Mouse (Mus musculus): ENCODE measurements at regions not wholly inside any gene's neighbourhood (a gene's known extent, or its start where the extent isn't known, plus 50 kb on each side); places are given as distances from the start of the nearest gene placed in this dataset.

- Histone ChIP-seq H3K4me3 (ENCODE audit: low read depth, low read length) (no peak overlapping the region), H3K4me2 (ENCODE audit: low read length) (no peak overlapping the region), H3K9me3 (replicated peaks; ENCODE audit: control insufficient read depth, low read length, poor library complexity, severe bottlenecking) (no peaks in the 10 kb centered on the region), H3K4me1 (ENCODE audit: control insufficient read depth, insufficient read depth, low read length) (peaks cover 15% of the 10 kb centered on the region), H3K27ac (ENCODE audit: low read length) (no peak overlapping the region), H3K9ac (ENCODE audit: low read depth, low read length) (no peak overlapping the region), H3K36me3 (ENCODE audit: control insufficient read depth, insufficient read depth, low read length) (no peaks in the 10 kb centered on the region), H3K27me3 (ENCODE audit: control insufficient read depth, insufficient read depth, low read depth, low read length) (no peaks in the 10 kb centered on the region)
- ATAC-seq = no peak
- WGBS = 78% methylated on average over 9 of the region's 9 CpGs
Observed at GRCm38 (mm10) chr9:101401416-101401815, 149.8 kb upstream of the Ppp2r3a start.

GRCm38 (mm10) chr9:101398858-101399257 lies 147.3 kb upstream of the Ppp2r3a start:
- H3K4me1 ChIP-seq (ENCODE audit: control insufficient read depth, insufficient read depth, low read length) = no peaks in the 10 kb centered on the region; the same call in 1 of the 2 replicates
- no peaks in the 10 kb centered on the region for H3K27me3 ChIP-seq (ENCODE audit: control insufficient read depth, insufficient read depth, low read depth, low read length)
- no peaks in the 10 kb centered on the region for H3K9me3 ChIP-seq (replicated peaks; ENCODE audit: control insufficient read depth, low read length, poor library complexity, severe bottlenecking)
- no peak overlapping the region for H3K4me3 ChIP-seq (ENCODE audit: low read depth, low read length)
- H3K36me3 ChIP-seq (ENCODE audit: control insufficient read depth, insufficient read depth, low read length) = no peaks in the 10 kb centered on the region
- no peak overlapping the region for H3K4me2 ChIP-seq (ENCODE audit: low read length)
- 78% methylated on average over 3 of the region's 3 CpGs for WGBS
- no peak overlapping the region for H3K9ac ChIP-seq (ENCODE audit: low read depth, low read length)
- no peak overlapping the region for H3K27ac ChIP-seq (ENCODE audit: low read length)
- no peak for ATAC-seq

GRCm38 (mm10) chr9:101369380-101369779 lies 117.8 kb upstream of the Ppp2r3a start:
- no peak overlapping the region for H3K4me2 ChIP-seq (ENCODE audit: low read length)
- no peaks in the 10 kb centered on the region for H3K27me3 ChIP-seq (ENCODE audit: control insufficient read depth, insufficient read depth, low read depth, low read length)
- H3K36me3 ChIP-seq (ENCODE audit: control insufficient read depth, insufficient read depth, low read length) = no peaks in the 10 kb centered on the region
- no peak overlapping the region for H3K27ac ChIP-seq (ENCODE audit: low read length)
- 95% methylated on average over 2 of the region's 2 CpGs for WGBS
- H3K9ac ChIP-seq (ENCODE audit: low read depth, low read length) = no peak overlapping the region
- H3K4me1 ChIP-seq (ENCODE audit: control insufficient read depth, insufficient read depth, low read length) = peaks cover 2% of the 10 kb centered on the region; the same call in 1 of the 2 replicates
- no peak for ATAC-seq
- no peaks in the 10 kb centered on the region for H3K9me3 ChIP-seq (replicated peaks; ENCODE audit: control insufficient read depth, low read length, poor library complexity, severe bottlenecking)
- no peak overlapping the region for H3K4me3 ChIP-seq (ENCODE audit: low read depth, low read length)

- no peak for ATAC-seq
- H3K27me3 ChIP-seq (ENCODE audit: control insufficient read depth, insufficient read depth, low read depth, low read length) = no peaks in the 10 kb centered on the region
- no peak overlapping the region for H3K27ac ChIP-seq (ENCODE audit: low read length)
- 71% methylated on average over 6 of the region's 6 CpGs for WGBS
- H3K4me2 ChIP-seq (ENCODE audit: low read length) = no peak overlapping the region
- no peak overlapping the region for H3K9ac ChIP-seq (ENCODE audit: low read depth, low read length)
- H3K9me3 ChIP-seq (replicated peaks; ENCODE audit: control insufficient read depth, low read length, poor library complexity, severe bottlenecking) = no peaks in the 10 kb centered on the region
- H3K4me3 ChIP-seq (ENCODE audit: low read depth, low read length) = no peak overlapping the region
- H3K36me3 ChIP-seq (ENCODE audit: control insufficient read depth, insufficient read depth, low read length) = no peaks in the 10 kb centered on the region
- H3K4me1 ChIP-seq (ENCODE audit: control insufficient read depth, insufficient read depth, low read length) = no peaks in the 10 kb centered on the region
Observed at GRCm38 (mm10) chr9:101356607-101357006, 105.0 kb upstream of the Ppp2r3a start.

GRCm38 (mm10) chr9:101348771-101349170 lies 97.2 kb upstream of the Ppp2r3a start:
- no peak overlapping the region for H3K27ac ChIP-seq (ENCODE audit: low read length)
- no peaks in the 10 kb centered on the region for H3K36me3 ChIP-seq (ENCODE audit: control insufficient read depth, insufficient read depth, low read length)
- no peaks in the 10 kb centered on the region; the same call in 1 of the 2 replicates for H3K27me3 ChIP-seq (ENCODE audit: control insufficient read depth, insufficient read depth, low read depth, low read length)
- no peak for ATAC-seq
- no peak overlapping the region for H3K9ac ChIP-seq (ENCODE audit: low read depth, low read length)
- H3K4me1 ChIP-seq (ENCODE audit: control insufficient read depth, insufficient read depth, low read length) = no peaks in the 10 kb centered on the region
- WGBS = 97% methylated on average over 4 of the region's 4 CpGs
- no peak overlapping the region for H3K4me2 ChIP-seq (ENCODE audit: low read length)
- no peak overlapping the region for H3K4me3 ChIP-seq (ENCODE audit: low read depth, low read length)
- H3K9me3 ChIP-seq (replicated peaks; ENCODE audit: control insufficient read depth, low read length, poor library complexity, severe bottlenecking) = no peaks in the 10 kb centered on the region

GRCm38 (mm10) chr9:101342887-101343286 lies 91.3 kb upstream of the Ppp2r3a start:
- no peaks in the 10 kb centered on the region for H3K36me3 ChIP-seq (ENCODE audit: control insufficient read depth, insufficient read depth, low read length)
- H3K27me3 ChIP-seq (ENCODE audit: control insufficient read depth, insufficient read depth, low read depth, low read length) = no peaks in the 10 kb centered on the region; the same call in 1 of the 2 replicates
- no peak overlapping the region for H3K4me3 ChIP-seq (ENCODE audit: low read depth, low read length)
- H3K4me2 ChIP-seq (ENCODE audit: low read length) = no peak overlapping the region
- H3K27ac ChIP-seq (ENCODE audit: low read length) = no peak overlapping the region
- no peaks in the 10 kb centered on the region for H3K4me1 ChIP-seq (ENCODE audit: control insufficient read depth, insufficient read depth, low read length)
- H3K9me3 ChIP-seq (replicated peaks; ENCODE audit: control insufficient read depth, low read length, poor library complexity, severe bottlenecking) = no peaks in the 10 kb centered on the region
- no peak overlapping the region for H3K9ac ChIP-seq (ENCODE audit: low read depth, low read length)
- 85% methylated on average over 5 of the region's 5 CpGs for WGBS
- ATAC-seq = no peak

GRCm38 (mm10) chr9:101340796-101341465 lies 89.3 kb upstream of the Ppp2r3a start:
- Histone ChIP-seq H3K27ac (ENCODE audit: low read length) (no peak overlapping the region), H3K9ac (ENCODE audit: low read depth, low read length) (no peak overlapping the region), H3K27me3 (ENCODE audit: control insufficient read depth, insufficient read depth, low read depth, low read length) (no peaks in the 10 kb centered on the region; the same call in 1 of the 2 replicates), H3K4me3 (ENCODE audit: low read depth, low read length) (no peak overlapping the region), H3K4me1 (ENCODE audit: control insufficient read depth, insufficient read depth, low read length) (no peaks in the 10 kb centered on the region), H3K9me3 (replicated peaks; ENCODE audit: control insufficient read depth, low read length, poor library complexity, severe bottlenecking) (no peaks in the 10 kb centered on the region), H3K4me2 (ENCODE audit: low read length) (no peak overlapping the region), H3K36me3 (ENCODE audit: control insufficient read depth, insufficient read depth, low read length) (no peaks in the 10 kb centered on the region)
- WGBS = 75% methylated on average over 11 of the region's 11 CpGs
- no peak for ATAC-seq

- Histone ChIP-seq H3K27me3 (ENCODE audit: control insufficient read depth, insufficient read depth, low read depth, low read length) (no peaks in the 10 kb centered on the region), H3K4me3 (ENCODE audit: low read depth, low read length) (no peak overlapping the region), H3K9me3 (replicated peaks; ENCODE audit: control insufficient read depth, low read length, poor library complexity, severe bottlenecking) (no peaks in the 10 kb centered on the region), H3K36me3 (ENCODE audit: control insufficient read depth, insufficient read depth, low read length) (no peaks in the 10 kb centered on the region), H3K27ac (ENCODE audit: low read length) (no peak overlapping the region), H3K4me1 (ENCODE audit: control insufficient read depth, insufficient read depth, low read length) (no peaks in the 10 kb centered on the region), H3K9ac (ENCODE audit: low read depth, low read length) (no peak overlapping the region), H3K4me2 (ENCODE audit: low read length) (no peak overlapping the region)
- no peak for ATAC-seq
- 67% methylated on average over 8 of the region's 8 CpGs for WGBS
Observed at GRCm38 (mm10) chr9:101329032-101329824, 77.6 kb upstream of the Ppp2r3a start.

GRCm38 (mm10) chr9:101326961-101327360 lies 75.4 kb upstream of the Ppp2r3a start:
- no peak overlapping the region for H3K4me2 ChIP-seq (ENCODE audit: low read length)
- no peak overlapping the region for H3K27ac ChIP-seq (ENCODE audit: low read length)
- H3K4me3 ChIP-seq (ENCODE audit: low read depth, low read length) = no peak overlapping the region
- H3K9me3 ChIP-seq (replicated peaks; ENCODE audit: control insufficient read depth, low read length, poor library complexity, severe bottlenecking) = no peaks in the 10 kb centered on the region
- ATAC-seq = no peak
- H3K36me3 ChIP-seq (ENCODE audit: control insufficient read depth, insufficient read depth, low read length) = no peaks in the 10 kb centered on the region
- H3K4me1 ChIP-seq (ENCODE audit: control insufficient read depth, insufficient read depth, low read length) = no peaks in the 10 kb centered on the region
- 56% methylated on average over 3 of the region's 3 CpGs for WGBS
- H3K27me3 ChIP-seq (ENCODE audit: control insufficient read depth, insufficient read depth, low read depth, low read length) = no peaks in the 10 kb centered on the region
- H3K9ac ChIP-seq (ENCODE audit: low read depth, low read length) = no peak overlapping the region
